Mouse (Mus musculus) lung, adult 18-20 months (tissue): ENCODE measurements around the gene Bmp5.
"Not testable (repeated sequence)": the region's sequence is repeated elsewhere in the genome, so short reads cannot be mapped to it uniquely, and the experiment has no call there.

Experiments
- DNase-seq, 2 experiments: peaks; one replicate each; pipeline ENCODE4 v3.0.0; 2022; ENCODE audit warnings: mixed read lengths in 2 of 2

Gene Bmp5

GRCm38 (mm10) chr9:75775129-75775845, at the start of gene Bmp5:
Gene Bmp5 (plus strand): TSS chr9:75775364.
- DNase-seq = no peak

DNA sequence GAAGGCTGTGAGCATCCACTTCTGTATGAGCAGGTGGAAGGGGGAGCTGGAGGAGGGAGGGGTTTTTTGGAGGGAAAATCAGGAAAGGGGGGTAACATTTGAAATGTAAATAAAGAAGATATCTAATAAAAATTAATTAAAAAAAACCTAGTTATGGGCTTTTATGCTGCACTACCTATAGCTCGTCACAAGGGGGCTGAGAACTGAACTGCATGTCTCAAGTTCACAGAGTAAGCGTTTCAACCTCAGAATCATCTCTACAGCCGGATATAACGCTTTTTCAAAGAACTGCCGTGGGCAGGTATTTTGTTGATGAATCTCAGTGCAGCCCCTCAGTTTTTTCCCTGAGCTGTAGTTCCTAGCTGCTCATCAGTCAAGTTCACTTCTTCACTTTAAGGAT, 15.1 kb upstream of the Bmp5 start:
- DNase-seq = no peak

DNA sequence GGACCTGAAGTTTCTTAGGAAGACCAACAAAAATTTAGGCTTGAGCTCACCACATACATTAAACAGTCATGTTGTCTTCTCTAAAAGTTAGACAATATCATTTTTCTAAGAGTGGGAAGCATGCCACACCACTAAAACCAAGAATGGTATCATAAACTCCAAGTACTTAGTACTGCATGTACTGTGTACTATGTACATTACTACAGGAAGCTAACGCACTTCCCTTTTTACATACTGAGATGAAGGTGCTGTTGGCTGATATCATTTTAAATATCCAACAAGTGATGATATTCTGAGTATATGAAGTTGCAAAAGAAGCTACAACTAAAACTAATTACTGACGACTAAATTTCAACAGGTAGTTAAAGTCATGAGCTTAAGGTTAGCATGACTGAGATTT, 13.6 kb upstream of the Bmp5 start:
- DNase-seq = no peak

DNA sequence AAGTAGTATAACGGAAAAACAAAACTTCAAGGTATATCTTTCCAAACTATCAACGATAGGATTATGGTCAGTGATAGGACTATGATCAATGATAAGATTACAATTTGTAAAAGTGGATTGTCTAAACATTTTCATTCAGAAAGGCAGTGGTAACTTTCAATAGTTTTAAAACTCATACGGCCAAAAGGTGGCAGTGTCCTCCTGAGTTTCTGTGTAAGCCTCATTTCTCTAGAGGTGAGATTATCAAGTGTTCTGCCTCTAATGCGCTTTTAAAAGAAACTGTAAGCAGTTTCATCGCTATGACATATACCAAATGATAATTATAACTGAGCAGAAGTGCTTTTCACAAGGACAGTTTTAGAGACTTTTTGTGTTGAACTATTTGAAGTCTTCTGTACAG, 12.7 kb upstream of the Bmp5 start:
- DNase-seq = peak in 1 of 2 experiments; percentile 43

DNA sequence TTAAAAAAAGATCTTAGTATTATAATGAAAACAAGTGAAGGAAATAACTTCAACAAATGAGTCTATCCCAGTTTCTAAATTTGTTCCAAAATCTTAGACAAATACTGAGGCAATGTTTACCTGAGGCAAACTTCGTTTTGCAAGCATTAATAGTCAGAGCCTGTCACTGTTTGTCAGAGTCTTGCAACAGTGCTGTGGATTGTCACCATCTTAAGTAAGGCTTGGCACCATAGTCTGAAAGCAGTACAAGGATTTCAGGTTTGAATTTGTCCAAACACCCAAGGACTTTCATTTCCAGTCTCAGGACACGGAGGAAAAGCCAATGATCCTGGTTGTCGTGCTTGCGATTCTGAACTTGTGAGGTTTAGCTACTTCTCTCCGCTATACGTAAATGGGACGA, 10.4 kb upstream of the Bmp5 start:
- DNase-seq = peak; percentile 51 to 65

DNA sequence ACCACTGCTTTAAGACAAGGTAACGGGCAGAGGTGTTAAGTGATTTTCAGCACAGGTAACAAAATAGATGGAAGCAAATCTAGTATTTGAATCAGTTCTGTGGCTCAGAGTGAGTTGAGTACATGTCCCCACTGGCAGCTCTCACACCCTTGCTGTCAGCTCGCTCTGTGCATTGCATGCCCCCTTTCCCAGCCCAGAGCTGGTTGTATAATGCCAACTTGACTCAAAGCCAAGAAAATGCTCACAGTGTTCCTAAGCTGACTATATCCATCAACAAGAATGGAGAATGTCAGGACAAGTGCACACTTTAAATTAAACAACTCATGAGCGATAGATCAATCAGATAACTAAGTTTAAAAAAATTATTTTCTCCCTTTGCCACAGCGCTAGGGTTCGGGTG, 8.6 kb upstream of the Bmp5 start:
- DNase-seq = no peak

- DNase-seq = no peak
These were observed 6.1 kb upstream of the Bmp5 start for GRCm38 (mm10) chr9:75769042-75769441.

GRCm38 (mm10) chr9:75776153-75776552, 989 bp downstream of the Bmp5 start:
- DNase-seq = no peak

- DNase-seq = peak in 1 of 2 experiments; percentile 42
These were observed 3.7 kb downstream of the Bmp5 start for GRCm38 (mm10) chr9:75778762-75779346.

DNA sequence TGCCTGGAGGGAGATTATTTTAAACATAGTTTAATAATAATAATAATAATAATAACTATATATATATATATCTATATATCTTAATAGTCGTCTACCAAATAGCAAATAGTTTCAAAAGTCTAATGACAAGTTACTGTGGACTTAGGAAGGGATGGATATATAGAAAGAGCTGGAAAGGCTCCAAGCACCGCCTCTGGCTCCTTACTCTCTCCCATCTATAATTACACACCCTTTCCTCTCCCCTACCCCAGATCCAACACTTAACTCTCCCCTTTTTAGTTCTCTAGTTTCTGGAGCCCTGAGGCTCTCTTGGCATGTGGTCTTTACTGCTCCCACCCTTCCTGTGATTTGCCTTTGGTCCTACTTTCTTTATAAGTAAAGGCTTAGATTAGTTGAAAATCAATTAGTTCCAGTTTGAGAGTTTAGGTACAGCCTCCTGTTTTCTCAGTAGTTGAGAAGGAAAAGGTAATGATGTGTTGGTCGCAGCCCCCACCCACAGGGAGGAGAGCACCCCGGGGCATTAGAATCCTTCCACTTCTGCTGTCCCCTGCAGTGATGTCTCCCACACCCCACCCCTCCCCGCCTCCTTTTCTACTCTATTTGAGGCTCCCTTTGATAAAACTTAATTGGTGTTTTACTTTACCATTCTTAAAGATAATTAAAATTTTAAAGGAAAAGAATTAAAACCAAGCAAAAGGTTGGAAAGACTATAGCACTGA, 5.6 kb downstream of the Bmp5 start:
- no peak for DNase-seq

- DNase-seq = no peak
These were observed 6.4 kb downstream of the Bmp5 start for GRCm38 (mm10) chr9:75781600-75781999.

DNA sequence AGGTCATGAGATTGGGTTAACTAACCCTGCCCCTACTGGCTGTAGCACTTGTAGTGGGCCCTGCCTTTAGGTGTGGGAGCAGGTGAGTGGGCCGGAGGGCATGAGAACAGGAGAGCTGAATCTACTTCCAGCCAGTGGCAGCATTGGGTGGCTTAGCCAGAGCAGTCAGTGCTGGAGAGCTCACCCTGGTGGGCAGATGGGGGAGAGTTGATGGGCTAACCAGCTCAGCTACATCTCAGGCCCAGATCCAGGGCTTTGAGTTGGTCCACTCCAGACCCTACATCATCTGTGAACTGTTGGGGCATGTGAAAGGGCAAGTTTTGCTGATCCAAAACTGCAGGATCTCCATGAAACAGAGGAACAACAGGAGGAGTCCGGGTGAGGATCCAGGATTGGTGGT, 8.4 kb downstream of the Bmp5 start:
- DNase-seq = no peak

DNA sequence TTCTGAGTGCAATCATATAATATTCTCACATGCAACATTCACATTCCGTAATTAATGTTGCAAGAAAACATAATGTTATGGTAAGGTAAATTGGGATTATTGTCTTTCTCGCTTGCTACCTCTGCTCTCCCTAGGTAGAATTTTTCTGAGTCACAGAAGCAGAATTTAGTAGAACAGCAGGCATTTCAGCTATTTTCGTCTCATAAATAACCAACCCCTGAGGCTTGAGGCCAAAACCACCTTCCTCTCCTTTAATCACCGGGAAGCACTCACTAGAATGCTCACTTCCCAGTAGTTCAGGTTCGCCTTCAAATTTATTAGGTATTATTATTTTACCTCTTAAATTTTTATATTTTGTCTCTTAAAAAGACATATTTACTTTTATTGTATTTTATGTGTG, 10.8 kb downstream of the Bmp5 start:
- DNase-seq = no peak

- no peak for DNase-seq
These were observed 12.0 kb downstream of the Bmp5 start for GRCm38 (mm10) chr9:75787121-75787520.

DNA sequence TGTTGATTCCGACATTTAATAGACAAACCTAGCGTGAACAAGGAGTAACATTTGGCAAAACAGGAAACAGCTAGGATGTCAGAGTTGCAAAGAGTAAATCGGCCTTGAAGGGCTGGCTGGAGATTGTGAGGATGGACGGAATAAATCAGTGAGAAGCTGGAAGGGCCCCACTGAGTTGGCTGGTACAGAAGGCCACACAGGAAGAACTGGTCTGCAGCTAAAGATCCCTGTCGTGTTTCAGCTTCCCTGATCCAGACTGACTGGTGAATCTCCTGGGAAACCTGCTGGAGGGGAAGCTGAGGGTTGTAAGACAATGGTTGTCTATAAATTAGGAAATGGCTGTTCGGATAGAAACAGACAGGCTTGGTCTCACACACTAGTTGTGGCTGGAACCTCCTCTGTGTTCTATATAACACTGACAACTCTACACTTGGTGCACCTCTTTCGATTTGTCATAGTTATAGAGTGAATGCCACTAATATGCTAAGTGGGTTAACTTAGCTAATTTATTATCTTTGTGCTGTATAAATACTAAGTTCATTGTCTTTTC, 14.8 kb downstream of the Bmp5 start:
- DNase-seq = no peak

- DNase-seq = no peak
These were observed 29.8 kb downstream of the Bmp5 start for GRCm38 (mm10) chr9:75804940-75805339.

DNA sequence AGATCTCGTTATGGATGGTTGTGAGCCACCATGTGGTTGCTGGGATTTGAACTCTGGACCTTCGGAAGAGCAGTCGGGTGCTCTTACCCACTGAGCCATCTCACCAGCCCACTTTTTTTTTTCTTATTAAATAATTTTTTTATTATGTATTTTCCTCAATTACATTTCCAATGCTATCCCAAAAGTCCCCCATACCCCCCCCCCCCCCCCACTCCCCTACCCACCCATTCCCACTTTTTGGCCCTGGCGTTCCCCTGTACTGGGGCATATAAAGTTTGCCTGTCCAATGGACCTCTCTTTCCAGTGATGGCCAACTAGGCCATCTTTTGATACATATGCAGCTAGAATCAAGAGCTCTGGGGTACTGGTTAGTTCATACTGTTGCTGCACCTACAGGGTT, 33.0 kb downstream of the Bmp5 start:
- DNase-seq = not testable (repeated sequence)

- DNase-seq = no peak
These were observed 33.5 kb downstream of the Bmp5 start for GRCm38 (mm10) chr9:75808659-75809058.

- no peak for DNase-seq
These were observed 40.0 kb downstream of the Bmp5 start for GRCm38 (mm10) chr9:75815161-75815560.

DNA sequence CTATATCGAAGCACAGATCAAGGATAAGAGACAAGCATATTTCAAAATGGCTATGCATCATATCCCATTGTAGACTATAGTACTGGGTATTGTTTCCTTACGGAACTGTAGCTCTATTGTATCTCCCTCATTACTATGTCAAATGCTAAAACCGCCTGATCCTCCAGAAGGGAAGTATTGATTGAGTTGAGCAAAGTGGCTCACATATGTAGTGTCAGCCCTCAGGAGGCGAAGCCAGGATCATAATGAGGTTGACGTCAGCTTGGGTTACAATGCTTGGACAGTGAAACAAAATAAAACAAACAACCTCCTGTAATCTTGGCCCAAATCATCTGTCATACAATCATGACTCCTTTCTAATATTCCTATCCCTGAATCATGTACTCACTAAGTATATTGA, 43.2 kb downstream of the Bmp5 start:
- DNase-seq = no peak

DNA sequence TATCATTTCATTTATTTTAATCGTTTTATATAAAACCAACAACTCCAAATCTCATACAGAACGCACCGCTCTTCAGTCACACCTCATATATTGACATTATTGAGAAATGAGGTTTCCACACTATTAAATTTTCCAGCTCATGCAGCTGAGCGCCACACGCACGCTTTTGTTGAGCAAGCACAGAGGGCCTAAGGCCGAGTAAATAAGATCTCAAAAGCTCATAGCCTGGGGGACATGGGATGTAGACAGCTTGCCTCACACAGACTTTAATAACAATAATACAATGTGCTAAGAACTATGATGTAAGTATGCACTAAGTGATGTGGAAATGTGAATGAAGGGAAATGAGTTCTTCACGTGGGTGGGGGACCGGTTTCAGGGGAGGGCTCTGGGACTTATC, 57.3 kb downstream of the Bmp5 start:
- DNase-seq = peak; percentile 17 to 51

GRCm38 (mm10) chr9:75833189-75833732, 58.1 kb downstream of the Bmp5 start:
- no peak for DNase-seq

DNA sequence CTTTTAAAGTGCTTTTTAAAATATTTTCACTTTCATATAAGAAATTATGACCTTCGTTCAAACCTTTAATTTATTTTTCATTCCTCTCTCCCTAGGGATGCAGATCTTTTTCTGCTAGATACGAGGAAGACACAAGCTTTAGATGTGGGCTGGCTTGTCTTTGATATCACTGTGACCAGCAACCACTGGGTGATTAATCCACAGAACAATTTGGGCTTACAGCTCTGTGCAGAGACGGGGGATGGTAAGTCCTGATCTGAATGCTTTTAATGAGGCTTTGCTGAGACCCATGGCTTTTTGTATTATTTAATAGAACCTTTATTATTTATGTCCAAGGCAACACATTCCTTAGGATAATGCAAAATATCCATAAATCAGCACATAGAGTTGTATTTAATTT, 64.3 kb downstream of the Bmp5 start:
- no peak for DNase-seq

DNA sequence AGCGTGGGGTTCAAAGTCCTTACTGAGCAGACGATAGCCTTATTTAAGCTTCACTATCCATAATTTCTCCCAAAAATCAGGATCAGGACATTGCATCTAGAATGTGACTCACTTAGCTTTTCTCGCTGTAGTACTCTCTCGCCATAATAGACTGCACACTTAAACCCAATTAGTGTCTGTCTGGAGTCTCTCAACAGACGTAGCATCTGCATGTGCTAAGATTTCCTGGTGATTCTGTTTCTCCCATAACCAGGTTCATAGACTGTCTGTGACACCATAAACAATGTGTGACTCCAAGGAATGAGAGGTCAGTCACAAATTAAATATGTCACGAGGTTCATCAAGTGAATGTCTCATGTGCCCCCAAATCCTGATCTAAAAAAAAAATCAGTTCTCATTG, 65.7 kb downstream of the Bmp5 start:
- DNase-seq = no peak
